Mouse (Mus musculus): ENCODE measurements around the gene Ube2e3. TPM values are rescaled to one million over a fixed set of nuclear protein-coding genes. Genes with fewer than 3 reads are reported as not detected.
A peak's percentile ranks its signal among the peaks of the same experiment; 100 is the strongest.

Gene Ube2e3
- 157 and 158 TPM in 2 replicates for polyA plus RNA-seq (2015; fragmentation: Nextera tagmentation; extraction: Ambion mirVana)

- no peak; the same call in 1 of the 2 replicates for ATAC-seq (replicated peaks; ENCODE audit: low FRiP score)
- Histone ChIP-seq H3K9me3 (replicated peaks) (no peaks in the 10 kb centered on the region), H3K27me3 (no peaks in the 10 kb centered on the region), H3K4me1 (peaks cover 36% of the 10 kb centered on the region), H3K4me3 (replicated peaks) (peak within 1 kb of the TSS; percentile 74), H3K4me2 (peak within 1 kb of the TSS; percentile 74), H3K36me3 (peaks cover 7% of the 10 kb centered on the region; the same call in 1 of the 2 replicates), H3K27ac (peak within 1 kb of the TSS; percentile 98), H3K9ac (peak within 1 kb of the TSS; percentile 90)
- 9% methylated on average over 14 of the region's 14 CpGs for WGBS
Measured at GRCm38 (mm10) chr2:78867726-78868510, at the start of gene Ube2e3. Gene Ube2e3, plus strand, starts transcription at chr2:78868124.

DNA sequence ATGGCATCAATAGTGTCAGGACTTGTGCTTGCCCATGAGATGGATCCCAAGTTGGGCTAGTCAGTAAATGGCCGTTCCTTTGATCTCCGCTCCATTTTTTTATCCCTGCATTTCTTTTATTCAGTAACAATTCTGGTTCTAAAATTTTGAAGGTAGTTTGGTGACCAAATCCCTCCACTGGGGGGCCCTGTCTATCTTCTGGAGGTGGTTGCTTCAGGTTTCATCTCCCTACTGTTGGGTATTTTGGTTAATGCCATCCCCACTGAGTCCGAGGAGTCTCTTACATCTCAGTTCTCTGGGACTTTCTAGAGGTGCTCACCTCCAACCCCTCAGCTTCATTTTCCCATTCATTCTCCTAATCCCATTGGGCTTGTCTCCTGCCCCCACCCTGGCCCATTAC lies 38.0 kb upstream of the Ube2e3 start:
- 95% methylated on average over 3 of the region's 3 CpGs for WGBS
- Histone ChIP-seq H3K4me2 (no peak overlapping the region), H3K27me3 (no peaks in the 10 kb centered on the region), H3K4me1 (no peaks in the 10 kb centered on the region), H3K9me3 (replicated peaks) (no peaks in the 10 kb centered on the region), H3K4me3 (replicated peaks) (no peak overlapping the region), H3K9ac (no peak overlapping the region), H3K36me3 (no peaks in the 10 kb centered on the region), H3K27ac (no peak overlapping the region)
- ATAC-seq (replicated peaks; ENCODE audit: low FRiP score): no peak

DNA sequence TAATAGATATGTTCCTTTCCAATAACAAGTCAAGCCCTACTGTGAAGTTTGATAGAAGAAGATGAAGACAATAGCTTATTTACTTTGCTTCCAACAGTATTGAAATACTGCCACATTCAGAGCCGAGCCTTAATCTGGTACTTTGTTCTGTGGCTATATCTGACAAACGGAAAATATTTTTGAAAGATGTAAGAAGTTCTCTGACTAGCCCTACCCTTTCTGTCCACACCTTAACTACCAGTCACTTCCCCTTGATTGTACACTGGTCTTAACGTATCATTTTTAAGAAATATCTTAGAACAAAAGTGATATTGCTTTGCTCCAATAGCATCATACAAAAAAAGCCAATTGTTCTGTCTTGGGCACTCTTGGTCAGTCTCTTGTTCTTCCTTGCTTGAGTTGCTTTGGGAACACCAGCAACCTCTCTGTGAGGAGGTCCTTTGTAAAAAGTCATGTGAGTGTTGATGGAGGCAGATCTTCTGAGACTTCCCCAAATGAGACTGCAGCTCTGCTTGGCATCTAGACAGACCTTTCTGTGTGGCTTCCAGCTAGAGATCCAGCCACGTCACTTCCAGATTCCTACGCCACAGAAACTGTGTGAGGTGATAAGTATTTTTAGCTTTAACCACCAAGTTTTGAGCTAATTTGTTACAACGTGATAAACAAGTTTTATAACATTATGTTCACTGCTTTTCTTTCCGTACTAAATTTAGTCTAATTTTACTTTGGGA lies 26.3 kb upstream of the Ube2e3 start:
- Histone ChIP-seq H3K4me1 (no peaks in the 10 kb centered on the region), H3K27me3 (no peaks in the 10 kb centered on the region), H3K9me3 (replicated peaks) (no peaks in the 10 kb centered on the region), H3K4me2 (no peak overlapping the region), H3K4me3 (replicated peaks) (no peak overlapping the region), H3K27ac (no peak overlapping the region), H3K9ac (no peak overlapping the region), H3K36me3 (no peaks in the 10 kb centered on the region)
- no peak for ATAC-seq (replicated peaks; ENCODE audit: low FRiP score)
- 87% methylated on average over 7 of the region's 7 CpGs for WGBS

DNA sequence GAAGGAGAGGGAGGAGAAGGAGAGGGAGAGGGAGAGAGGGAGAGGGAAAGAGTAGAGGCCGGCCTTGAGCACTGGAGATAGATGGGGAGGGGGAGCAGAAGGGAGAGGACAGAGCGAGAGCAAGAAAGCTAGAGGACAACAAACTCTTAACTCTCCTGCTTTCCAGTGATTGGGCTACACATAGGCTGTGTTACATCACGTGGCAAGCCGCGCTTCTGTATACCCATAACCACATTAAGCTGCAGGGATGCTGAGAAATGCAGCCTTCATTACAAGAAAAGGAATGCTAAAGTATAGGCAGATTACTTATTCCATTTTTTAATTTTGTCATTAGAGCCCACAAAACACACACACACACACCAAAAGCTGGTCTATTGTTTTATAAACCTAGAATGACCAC lies 23.6 kb upstream of the Ube2e3 start:
- Histone ChIP-seq H3K36me3 (no peaks in the 10 kb centered on the region), H3K27ac (no peak overlapping the region), H3K4me1 (no peaks in the 10 kb centered on the region), H3K4me2 (no peak overlapping the region), H3K9ac (no peak overlapping the region), H3K27me3 (no peaks in the 10 kb centered on the region), H3K9me3 (replicated peaks) (no peaks in the 10 kb centered on the region), H3K4me3 (replicated peaks) (no peak overlapping the region)
- WGBS: 88% methylated on average over 5 of the region's 5 CpGs
- ATAC-seq (replicated peaks; ENCODE audit: low FRiP score): no peak

DNA sequence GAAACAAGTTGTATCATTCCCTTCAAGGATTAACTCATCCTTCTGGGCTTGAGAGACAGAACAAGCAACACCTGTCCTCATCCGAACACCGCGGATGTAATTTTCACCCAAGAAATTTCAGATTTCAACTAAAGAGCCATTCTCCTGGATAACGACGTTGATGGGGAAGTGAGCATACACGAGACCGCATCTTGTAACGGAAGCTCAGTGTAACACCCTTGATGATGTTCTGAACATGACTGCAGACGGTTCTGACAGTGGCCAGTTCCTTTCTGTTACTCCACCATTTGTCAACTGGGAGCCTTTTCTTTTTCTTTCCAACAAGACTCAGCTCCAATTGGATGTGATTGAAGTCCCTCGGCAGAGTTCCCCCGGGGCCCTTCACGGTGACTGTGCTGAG lies 22.6 kb upstream of the Ube2e3 start:
- Histone ChIP-seq H3K4me1 (no peaks in the 10 kb centered on the region), H3K9ac (no peak overlapping the region), H3K36me3 (no peaks in the 10 kb centered on the region), H3K4me3 (replicated peaks) (no peak overlapping the region), H3K4me2 (no peak overlapping the region), H3K9me3 (replicated peaks) (no peaks in the 10 kb centered on the region), H3K27ac (no peak overlapping the region), H3K27me3 (no peaks in the 10 kb centered on the region)
- 91% methylated on average over 12 of the region's 12 CpGs for WGBS
- no peak for ATAC-seq (replicated peaks; ENCODE audit: low FRiP score)

GRCm38 (mm10) chr2:78845717-78846116 lies 22.2 kb upstream of the Ube2e3 start:
- Histone ChIP-seq H3K9me3 (replicated peaks) (no peaks in the 10 kb centered on the region), H3K4me1 (no peaks in the 10 kb centered on the region), H3K27me3 (no peaks in the 10 kb centered on the region), H3K4me2 (no peak overlapping the region), H3K9ac (no peak overlapping the region), H3K36me3 (no peaks in the 10 kb centered on the region), H3K27ac (no peak overlapping the region), H3K4me3 (replicated peaks) (no peak overlapping the region)
- 86% methylated on average over 10 of the region's 10 CpGs for WGBS
- ATAC-seq (replicated peaks; ENCODE audit: low FRiP score): no peak

- ATAC-seq (replicated peaks; ENCODE audit: low FRiP score): peak; percentile 94
- 44% methylated on average over 8 of the region's 8 CpGs for WGBS
- H3K27me3 ChIP-seq: no peaks in the 10 kb centered on the region
- no peak overlapping the region for H3K4me3 ChIP-seq (replicated peaks)
- H3K9ac ChIP-seq: no peak overlapping the region
- H3K27ac ChIP-seq: no peak overlapping the region
- H3K36me3 ChIP-seq: no peaks in the 10 kb centered on the region
- H3K4me2 ChIP-seq: no peak overlapping the region
- H3K9me3 ChIP-seq (replicated peaks): no peaks in the 10 kb centered on the region
- H3K4me1 ChIP-seq: no peaks in the 10 kb centered on the region
Measured at GRCm38 (mm10) chr2:78854315-78854714, 13.6 kb upstream of the Ube2e3 start.

GRCm38 (mm10) chr2:78858628-78859027 lies 9.3 kb upstream of the Ube2e3 start:
- ATAC-seq (replicated peaks; ENCODE audit: low FRiP score): no peak
- no peak overlapping the region for H3K4me3 ChIP-seq (replicated peaks)
- 64% methylated on average over 6 of the region's 6 CpGs for WGBS
- no peaks in the 10 kb centered on the region for H3K36me3 ChIP-seq
- no peak overlapping the region for H3K9ac ChIP-seq
- H3K4me2 ChIP-seq: no peak overlapping the region
- H3K9me3 ChIP-seq (replicated peaks): no peaks in the 10 kb centered on the region
- no peak overlapping the region for H3K27ac ChIP-seq
- H3K4me1 ChIP-seq: no peaks in the 10 kb centered on the region
- no peaks in the 10 kb centered on the region for H3K27me3 ChIP-seq

GRCm38 (mm10) chr2:78859266-78860087 lies 8.4 kb upstream of the Ube2e3 start:
- no peaks in the 10 kb centered on the region for H3K4me1 ChIP-seq
- 69% methylated on average over 12 of the region's 12 CpGs for WGBS

DNA sequence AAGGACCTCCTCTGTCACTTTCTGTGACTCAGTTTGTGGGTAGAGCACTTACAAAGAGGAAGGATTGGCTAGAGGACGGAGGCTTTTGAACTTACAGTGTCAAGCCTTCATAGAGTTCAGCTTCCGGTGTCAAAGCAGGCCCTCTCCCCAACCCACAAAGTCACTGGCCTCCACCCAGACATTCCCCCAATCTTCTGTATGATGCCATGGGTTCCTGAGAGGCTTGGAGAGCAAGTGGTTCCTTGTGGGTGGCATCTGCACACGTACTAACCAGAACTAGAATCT lies 7.9 kb upstream of the Ube2e3 start:
- no peak overlapping the region for H3K27ac ChIP-seq
- no peak overlapping the region for H3K9ac ChIP-seq
- H3K4me1 ChIP-seq: no peaks in the 10 kb centered on the region
- H3K36me3 ChIP-seq: no peaks in the 10 kb centered on the region
- no peak overlapping the region for H3K4me2 ChIP-seq
- ATAC-seq (replicated peaks; ENCODE audit: low FRiP score): no peak
- H3K9me3 ChIP-seq (replicated peaks): no peaks in the 10 kb centered on the region
- no peaks in the 10 kb centered on the region for H3K27me3 ChIP-seq
- no peak overlapping the region for H3K4me3 ChIP-seq (replicated peaks)
- 85% methylated on average over 3 of the region's 3 CpGs for WGBS

More at GRCm38 (mm10) chr2:78859266-78860087, 8.4 kb upstream of the Ube2e3 start:
- Histone ChIP-seq H3K36me3 (no peaks in the 10 kb centered on the region), H3K27ac (no peak overlapping the region), H3K4me3 (replicated peaks) (no peak overlapping the region), H3K4me2 (no peak overlapping the region), H3K27me3 (no peaks in the 10 kb centered on the region), H3K9ac (no peak overlapping the region), H3K9me3 (replicated peaks) (no peaks in the 10 kb centered on the region)
- no peak for ATAC-seq (replicated peaks; ENCODE audit: low FRiP score)

- Histone ChIP-seq H3K27ac (no peak overlapping the region), H3K4me2 (no peak overlapping the region), H3K4me3 (replicated peaks) (no peak overlapping the region), H3K9ac (no peak overlapping the region), H3K27me3 (no peaks in the 10 kb centered on the region), H3K9me3 (replicated peaks) (no peaks in the 10 kb centered on the region), H3K4me1 (peaks cover 11% of the 10 kb centered on the region; the same call in 1 of the 2 replicates), H3K36me3 (no peaks in the 10 kb centered on the region)
- WGBS: 93% methylated on average over 3 of the region's 3 CpGs
- no peak for ATAC-seq (replicated peaks; ENCODE audit: low FRiP score)
Measured at GRCm38 (mm10) chr2:78864116-78864515, 3.8 kb upstream of the Ube2e3 start.

- no peak overlapping the region for H3K4me3 ChIP-seq (replicated peaks)
Measured at GRCm38 (mm10) chr2:78864866-78865265, 3.1 kb upstream of the Ube2e3 start.

More at GRCm38 (mm10) chr2:78864866-78865265, 3.1 kb upstream of the Ube2e3 start:
- ATAC-seq (replicated peaks; ENCODE audit: low FRiP score): no peak
- H3K27me3 ChIP-seq: no peaks in the 10 kb centered on the region
- H3K4me1 ChIP-seq: peaks cover 11% of the 10 kb centered on the region; the same call in 1 of the 2 replicates
- no peaks in the 10 kb centered on the region for H3K36me3 ChIP-seq
- H3K9ac ChIP-seq: no peak overlapping the region
- H3K27ac ChIP-seq: no peak overlapping the region
- no peaks in the 10 kb centered on the region for H3K9me3 ChIP-seq (replicated peaks)
- WGBS: 75% methylated on average over 5 of the region's 5 CpGs
- no peak overlapping the region for H3K4me2 ChIP-seq

All from kidney, embryonic 15.5 days (tissue).